Comparison of ENCODE assay signal across 22 mouse cellular contexts in genomic region chr13:45414031-45414430, GRCm38 (mm10). TPM values are rescaled to one million over a fixed set of nuclear protein-coding genes. Genes with fewer than 3 reads are reported as not detected.
DNase-seq lines count a peak whose midpoint lies in the region; ATAC-seq lines count a peak whose summit lies in the region.
"Had no signal": no experiment of that assay in that cellular context is flagged by ENCODE, and none has a peak within 500 bp of the region (broad histone marks: within the 10 kb centered on the region; RNA-seq: fewer than 3 reads in every experiment).

No protein-coding gene starts in this region.

- H3K27ac ChIP-seq in forebrain, embryonic 10.5 days = peak overlapping the region; percentile 81
- H3K27ac ChIP-seq in forebrain, embryonic 12.5 days = no peak overlapping the region
- H3K27ac ChIP-seq in embryonic facial prominence, embryonic 15.5 days (replicated peaks) = peak overlapping the region; percentile 9; the same call in 1 of the 2 replicates
- H3K27ac ChIP-seq in limb, embryonic 15.5 days = peak overlapping the region; percentile 29; the same call in 1 of the 2 replicates
- no peak overlapping the region for H3K27ac ChIP-seq in intestine, embryonic 15.5 days
- H3K27ac ChIP-seq: heart, embryonic 13.5 days; hindbrain, postnatal 0 days; midbrain, embryonic 12.5 days; neural tube, embryonic 15.5 days had no signal

- peaks cover 43% of the 10 kb centered on the region for H3K36me3 ChIP-seq in forebrain, embryonic 10.5 days (replicated peaks)
- H3K36me3 ChIP-seq in forebrain, embryonic 12.5 days (replicated peaks) = 0 out of 2 replicates have a peak, but pooled peaks cover 10% of the 10 kb centered on the region
- peaks cover 44% of the 10 kb centered on the region for H3K36me3 ChIP-seq in embryonic facial prominence, embryonic 15.5 days
- peaks cover 43% of the 10 kb centered on the region for H3K36me3 ChIP-seq in limb, embryonic 15.5 days
- H3K36me3 ChIP-seq in intestine, embryonic 15.5 days = peaks cover 14% of the 10 kb centered on the region; the same call in 1 of the 2 replicates

- no peaks in the 10 kb centered on the region for H3K9me3 ChIP-seq in forebrain, embryonic 10.5 days
- no peaks in the 10 kb centered on the region for H3K9me3 ChIP-seq in forebrain, embryonic 12.5 days
- H3K9me3 ChIP-seq in embryonic facial prominence, embryonic 15.5 days (replicated peaks) = no peaks in the 10 kb centered on the region
- no peaks in the 10 kb centered on the region for H3K9me3 ChIP-seq in limb, embryonic 15.5 days
- no peaks in the 10 kb centered on the region for H3K9me3 ChIP-seq in intestine, embryonic 15.5 days
- H3K9me3 ChIP-seq: heart, embryonic 13.5 days; midbrain, embryonic 12.5 days; neural tube, embryonic 15.5 days had no signal

- no peak overlapping the region for H3K9ac ChIP-seq in forebrain, embryonic 12.5 days
- no peak overlapping the region for H3K9ac ChIP-seq in embryonic facial prominence, embryonic 15.5 days
- no peak overlapping the region for H3K9ac ChIP-seq in limb, embryonic 15.5 days
- no peak overlapping the region for H3K9ac ChIP-seq in intestine, embryonic 15.5 days
- H3K9ac ChIP-seq: heart, embryonic 13.5 days; midbrain, embryonic 12.5 days; neural tube, embryonic 15.5 days had no signal

- H3K27me3 ChIP-seq in forebrain, embryonic 10.5 days (ENCODE audit: poor library complexity, severe bottlenecking) = peaks cover 17% of the 10 kb centered on the region
- H3K27me3 ChIP-seq in forebrain, embryonic 12.5 days = peaks cover 11% of the 10 kb centered on the region; the same call in 1 of the 2 replicates
- H3K27me3 ChIP-seq in embryonic facial prominence, embryonic 15.5 days = no peaks in the 10 kb centered on the region
- H3K27me3 ChIP-seq in limb, embryonic 15.5 days = no peaks in the 10 kb centered on the region
- H3K27me3 ChIP-seq in intestine, embryonic 15.5 days (replicated peaks) = no peaks in the 10 kb centered on the region
- H3K27me3 ChIP-seq: heart, embryonic 13.5 days; neural tube, embryonic 15.5 days; Patski had no signal

- no peak for ATAC-seq in forebrain, embryonic 12.5 days (ENCODE audit: low FRiP score)
- ATAC-seq in embryonic facial prominence, embryonic 15.5 days (ENCODE audit: insufficient number of reproducible peaks, low FRiP score, low TSS enrichment, low read depth) = no peak
- ATAC-seq in limb, embryonic 15.5 days (ENCODE audit: insufficient number of reproducible peaks, low FRiP score, low TSS enrichment, low read depth) = no peak
- ATAC-seq in intestine, embryonic 15.5 days = no peak
- ATAC-seq: forebrain, embryonic 14.5 days; hindbrain, postnatal 0 days; Patski had no signal

- H3K4me3 ChIP-seq in forebrain, embryonic 10.5 days = no peak overlapping the region
- no peak overlapping the region for H3K4me3 ChIP-seq in forebrain, embryonic 12.5 days (replicated peaks)
- no peak overlapping the region for H3K4me3 ChIP-seq in embryonic facial prominence, embryonic 15.5 days (replicated peaks)
- H3K4me3 ChIP-seq in limb, embryonic 15.5 days = no peak overlapping the region
- no peak overlapping the region for H3K4me3 ChIP-seq in intestine, embryonic 15.5 days (replicated peaks)
- H3K4me3 ChIP-seq: heart, embryonic 13.5 days; midbrain, embryonic 12.5 days; neural tube, embryonic 15.5 days had no signal

- no peak overlapping the region for H3K4me2 ChIP-seq in forebrain, embryonic 12.5 days
- H3K4me2 ChIP-seq in embryonic facial prominence, embryonic 15.5 days (replicated peaks) = no peak overlapping the region
- no peak overlapping the region for H3K4me2 ChIP-seq in limb, embryonic 15.5 days
- no peak overlapping the region for H3K4me2 ChIP-seq in intestine, embryonic 15.5 days (replicated peaks)
- H3K4me2 ChIP-seq: heart, embryonic 13.5 days; midbrain, embryonic 12.5 days; neural tube, embryonic 15.5 days had no signal

- 55% methylated on average over 9 of the region's 9 CpGs for WGBS in forebrain, embryonic 10.5 days
- WGBS in forebrain, embryonic 12.5 days = 63% methylated on average over 9 of the region's 9 CpGs
- WGBS in embryonic facial prominence, embryonic 15.5 days = 28% methylated on average over 9 of the region's 9 CpGs
- WGBS in limb, embryonic 15.5 days = 37% methylated on average over 9 of the region's 9 CpGs
- WGBS in intestine, embryonic 15.5 days = 63% methylated on average over 9 of the region's 9 CpGs

- DNase-seq in forebrain, embryonic 10.5 days (ENCODE audit: extremely low spot score, low spot score) = no peak
- peak; percentile 79 for DNase-seq in R1 (ENCODE audit: low read depth, low spot score)
- no peak for DNase-seq in layer of hippocampus, adult 11-12 months (ENCODE audit: low spot score)
- DNase-seq in lung, postnatal 10 days = no peak
- DNase-seq: cerebellum, postnatal 14 days; heart, postnatal 36 days; kidney, adult 8-10 months; kidney, postnatal 25 days; lung, adult 18-20 months; lung, postnatal 36 days; right cerebral cortex, postnatal 25 days; thymus, postnatal 36 days had no signal

- H3K4me1 ChIP-seq in forebrain, embryonic 10.5 days = peaks cover 52% of the 10 kb centered on the region
- peaks cover 25% of the 10 kb centered on the region for H3K4me1 ChIP-seq in forebrain, embryonic 12.5 days
- peaks cover 46% of the 10 kb centered on the region for H3K4me1 ChIP-seq in embryonic facial prominence, embryonic 15.5 days
- peaks cover 27% of the 10 kb centered on the region for H3K4me1 ChIP-seq in limb, embryonic 15.5 days
- H3K4me1 ChIP-seq in intestine, embryonic 15.5 days (replicated peaks) = no peaks in the 10 kb centered on the region

RNA-seq across cellular contexts. Expression of gene Mylip, which starts 24.5 kb away (rescaled TPM):
- 4.1 and 4.9 TPM in 2 replicates for polyA plus RNA-seq in forebrain, embryonic 10.5 days (2016; fragmentation: Nextera tagmentation; extraction: Ambion mirVana)
- polyA plus RNA-seq in forebrain, embryonic 12.5 days (2016; fragmentation: Nextera tagmentation; extraction: Ambion mirVana) = 5.3 and 6.8 TPM in 2 replicates
- 35.2 and 36.1 TPM in 2 replicates for polyA plus RNA-seq in embryonic facial prominence, embryonic 15.5 days (2015; fragmentation: Nextera tagmentation; extraction: Ambion mirVana)
- 27.4 and 28.2 TPM in 2 replicates for polyA plus RNA-seq in limb, embryonic 15.5 days (2015; fragmentation: Nextera tagmentation; extraction: Ambion mirVana)
- polyA plus RNA-seq in intestine, embryonic 15.5 days (2015; fragmentation: Nextera tagmentation; extraction: Ambion mirVana) = 6.9 and 7.8 TPM in 2 replicates

Comparison
In these comparisons a context has a peak if more than half of its experiments do, and no peak if none do; other contexts are left out.
1. H3K27ac ChIP-seq: peak in forebrain, embryonic 10.5 days (single experiment), embryonic facial prominence, embryonic 15.5 days (single experiment) and limb, embryonic 15.5 days (single experiment); none in forebrain, embryonic 12.5 days (single experiment) and intestine, embryonic 15.5 days (single experiment).